Mouse (Mus musculus) embryonic facial prominence, embryonic 14.5 days (tissue): ENCODE results near the gene Pcolce2. TPM values are rescaled to one million over a fixed set of nuclear protein-coding genes. Genes with fewer than 3 reads are reported as not detected.
A peak's percentile ranks its signal among the peaks of the same experiment; 100 is the strongest.

Experiments
- ATAC-seq: fragments of 200-750 bp; cut with Nextera tagmentation; 2 replicates; pipeline ENCODE4 v1.8.0; 2017; ENCODE audit warnings: low read depth, moderate number of reproducible peaks, moderate TSS enrichment
- DNase-seq: peaks from one replicate; pipeline ENCODE4 v3.0.0-alpha.2; 2015; ENCODE audit warnings: low spot score
- H3K27ac ChIP-seq: fragments of 300-500 bp; sonication (generic); replicated peaks from 2 replicates; pipeline ENCODE4 v1.5.1; 2014; ENCODE audit warnings: low read depth, mild to moderate bottlenecking, low read length, moderate library complexity
- H3K27me3 ChIP-seq: fragments of 300-500 bp; sonication (generic); replicated peaks from 2 replicates; pipeline ENCODE4 v1.6.1; 2014; ENCODE audit warnings: low read length; ENCODE audit not compliant: control insufficient read depth, insufficient read depth
- H3K36me3 ChIP-seq: fragments of 300-500 bp; sonication (generic); 2 replicates; pipeline ENCODE4 v1.6.1; 2014; ENCODE audit warnings: low read length, mixed read lengths; ENCODE audit not compliant: control insufficient read depth, insufficient read depth
- H3K4me1 ChIP-seq: fragments of 300-500 bp; sonication (generic); 2 replicates; pipeline ENCODE4 v1.6.1; 2014; ENCODE audit warnings: antibody characterized with exemption, low read length; ENCODE audit not compliant: control insufficient read depth, insufficient read depth
- H3K4me2 ChIP-seq: fragments of 300-500 bp; sonication (generic); 2 replicates; pipeline ENCODE4 v1.6.1; 2014; ENCODE audit warnings: low read depth, mild to moderate bottlenecking, low read length, moderate library complexity, mixed read lengths
- H3K4me3 ChIP-seq: fragments of 300-500 bp; sonication (generic); 2 replicates; pipeline ENCODE4 v1.5.1; 2014; ENCODE audit warnings: low read depth, mild to moderate bottlenecking, low read length
- H3K9ac ChIP-seq: fragments of 300-500 bp; sonication (generic); 2 replicates; pipeline ENCODE4 v1.6.1; 2014; ENCODE audit warnings: low read depth, mild to moderate bottlenecking, low read length, moderate library complexity, mixed read lengths
- H3K9me3 ChIP-seq: fragments of 300-500 bp; sonication (generic); 2 replicates; pipeline ENCODE4 v1.6.1; 2016; ENCODE audit warnings: low read length; ENCODE audit not compliant: control insufficient read depth
- WGBS: fragments of 180-500 bp; shearing (Covaris S2); extraction: QIAGEN DNeasy Blood & Tissue Kit; methylation state at CpG from one replicate; pipeline ENCODE4 v1.1.7; 2014; 5-methylcytosine and 5-hydroxymethylcytosine counted together
- polyA plus RNA-seq: library from polyadenylated mRNA; unstranded; fragments of >200 nt; fragmentation: Nextera tagmentation; extraction: Ambion mirVana; gene quantifications from 2 replicates; pipeline ENCODE4 v1.2.1, GENCODE M21; 2014

The Pcolce2 gene
- polyA plus RNA-seq, 1 experiment from 2014 or later: 13.5 TPM

GRCm38 (mm10) chr9:95607196-95607595 lies 30.2 kb upstream of the Pcolce2 start:
- H3K27ac ChIP-seq: no peak overlapping the region
- H3K27me3 ChIP-seq: no peaks in the 10 kb centered on the region

GRCm38 (mm10) chr9:95612246-95612768 lies 25.1 kb upstream of the Pcolce2 start:
- Histone ChIP-seq H3K27ac (no peak overlapping the region), H3K9me3 (no peaks in the 10 kb centered on the region), H3K4me3 (no peak overlapping the region), H3K4me1 (no peaks in the 10 kb centered on the region), H3K36me3 (no peaks in the 10 kb centered on the region), H3K9ac (no peak overlapping the region), H3K27me3 (no peaks in the 10 kb centered on the region), H3K4me2 (no peak overlapping the region)
- ATAC-seq (no peak), DNase-seq (no peak)
- WGBS: 76% methylated on average over 8 of the region's 8 CpGs

More at GRCm38 (mm10) chr9:95607196-95607595, 30.2 kb upstream of the Pcolce2 start:
- 69% methylated on average over 5 of the region's 5 CpGs for WGBS
- DNase-seq: no peak
- no peak for ATAC-seq
- H3K36me3 ChIP-seq: no peaks in the 10 kb centered on the region
- H3K4me3 ChIP-seq: no peak overlapping the region
- no peak overlapping the region for H3K9ac ChIP-seq
- H3K4me2 ChIP-seq: no peak overlapping the region
- H3K9me3 ChIP-seq: no peaks in the 10 kb centered on the region
- no peaks in the 10 kb centered on the region for H3K4me1 ChIP-seq

GRCm38 (mm10) chr9:95613426-95614127 lies 23.8 kb upstream of the Pcolce2 start:
- DNase-seq (no peak), ATAC-seq (no peak)
- no peak overlapping the region for H3K9ac ChIP-seq
- no peak overlapping the region for H3K4me3 ChIP-seq
- H3K36me3 ChIP-seq: no peaks in the 10 kb centered on the region
- H3K27ac ChIP-seq: no peak overlapping the region
- no peaks in the 10 kb centered on the region for H3K4me1 ChIP-seq
- 21% methylated on average over 7 of the region's 9 CpGs for WGBS
- peak overlapping the region; percentile 32 for H3K4me2 ChIP-seq
- H3K27me3 ChIP-seq: no peaks in the 10 kb centered on the region
- H3K9me3 ChIP-seq: no peaks in the 10 kb centered on the region

DNA sequence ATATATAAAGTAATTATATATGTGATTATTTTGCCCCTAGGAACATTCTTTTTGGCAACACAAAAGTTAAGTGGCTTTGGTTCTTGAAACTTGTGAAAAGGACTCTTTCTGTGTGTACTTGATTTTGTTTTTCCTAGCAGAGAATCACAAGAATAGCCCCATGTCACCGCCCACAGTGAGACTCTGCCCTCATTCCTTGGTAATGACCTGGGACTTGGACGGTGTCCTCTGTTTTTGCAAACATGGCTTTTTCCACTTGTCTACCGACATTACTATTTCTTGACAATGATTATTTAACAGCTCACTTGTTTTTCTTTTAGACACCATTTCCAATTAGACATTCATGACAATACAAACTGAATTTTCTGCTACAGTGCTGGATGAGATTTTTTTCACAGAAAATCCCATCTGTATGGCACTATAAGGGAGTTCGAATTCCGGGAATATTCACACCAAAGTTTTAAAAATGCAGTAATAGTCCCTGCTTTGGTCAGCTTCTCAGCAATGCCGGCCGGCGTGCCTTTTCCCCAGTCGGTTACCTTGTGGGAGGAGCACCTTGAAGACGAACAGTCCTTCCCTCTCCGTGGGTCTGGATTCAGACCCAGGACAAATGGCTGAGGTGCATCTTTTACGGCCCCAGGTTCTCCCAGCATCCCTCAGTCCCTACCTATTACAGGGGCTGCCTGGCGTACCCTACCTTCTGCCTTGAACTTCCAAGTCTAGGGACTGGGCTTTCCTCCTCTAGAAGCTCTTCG lies 22.4 kb upstream of the Pcolce2 start:
- Histone ChIP-seq H3K4me3 (no peak overlapping the region), H3K4me2 (no peak overlapping the region), H3K4me1 (no peaks in the 10 kb centered on the region), H3K9ac (no peak overlapping the region), H3K27me3 (no peaks in the 10 kb centered on the region), H3K36me3 (no peaks in the 10 kb centered on the region), H3K9me3 (no peaks in the 10 kb centered on the region), H3K27ac (no peak overlapping the region)
- DNase-seq (no peak), ATAC-seq (no peak)
- WGBS: 78% methylated on average over 14 of the region's 14 CpGs

DNA sequence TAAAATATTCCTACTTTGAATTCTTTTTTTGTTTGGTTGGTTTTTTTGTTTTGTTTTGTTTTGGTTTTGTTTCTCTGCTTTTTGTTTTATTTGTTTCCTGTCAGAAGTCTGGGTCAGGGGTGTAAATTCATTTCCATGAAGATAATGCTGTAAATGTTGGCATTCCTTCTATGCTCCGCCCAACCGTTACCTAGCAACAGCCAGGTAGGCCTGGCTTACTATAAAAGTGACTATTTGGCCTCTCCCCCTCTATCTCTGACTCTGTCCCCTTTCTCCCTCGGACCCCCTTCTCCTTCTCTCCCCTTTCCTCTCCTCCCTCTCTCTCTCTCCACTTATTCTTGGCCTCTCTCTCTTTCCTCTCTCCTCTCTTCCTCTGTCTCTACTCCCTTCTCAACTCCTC lies 21.4 kb upstream of the Pcolce2 start:
- ATAC-seq: no peak
- Histone ChIP-seq H3K4me1 (no peaks in the 10 kb centered on the region), H3K27me3 (no peaks in the 10 kb centered on the region), H3K9me3 (no peaks in the 10 kb centered on the region), H3K4me2 (no peak overlapping the region), H3K27ac (no peak overlapping the region), H3K9ac (no peak overlapping the region), H3K4me3 (no peak overlapping the region), H3K36me3 (no peaks in the 10 kb centered on the region)
- DNase-seq: no peak
- WGBS: 79% methylated on average over 3 of the region's 3 CpGs

- no peak for ATAC-seq
These were observed 18.8 kb upstream of the Pcolce2 start for GRCm38 (mm10) chr9:95618572-95618971.

DNA sequence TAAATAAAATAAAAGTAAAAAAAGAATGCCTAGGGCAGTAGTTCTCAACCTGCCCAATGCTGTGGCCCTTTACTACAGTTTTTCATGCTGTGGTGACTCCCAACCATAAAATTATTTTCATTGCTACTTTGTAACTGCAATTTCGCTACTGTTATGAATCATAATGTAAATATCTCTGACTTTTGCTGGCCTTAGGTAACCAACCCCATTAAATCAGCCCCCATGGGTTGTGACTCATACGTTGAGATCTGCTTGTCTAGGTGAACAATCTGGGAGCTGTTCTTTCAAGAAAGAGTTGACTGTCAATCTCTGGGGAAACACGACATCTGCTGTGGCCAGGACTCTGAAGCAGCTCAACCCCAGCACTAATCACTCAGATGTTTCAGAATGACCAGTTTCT lies 13.3 kb upstream of the Pcolce2 start:
- Histone ChIP-seq H3K4me3 (no peak overlapping the region), H3K4me2 (no peak overlapping the region), H3K27me3 (no peaks in the 10 kb centered on the region), H3K4me1 (no peaks in the 10 kb centered on the region), H3K9ac (no peak overlapping the region), H3K36me3 (no peaks in the 10 kb centered on the region), H3K9me3 (no peaks in the 10 kb centered on the region), H3K27ac (no peak overlapping the region)
- 81% methylated on average over 3 of the region's 3 CpGs for WGBS
- DNase-seq (no peak), ATAC-seq (no peak)

More at GRCm38 (mm10) chr9:95618572-95618971, 18.8 kb upstream of the Pcolce2 start:
- Histone ChIP-seq H3K9me3 (no peaks in the 10 kb centered on the region), H3K36me3 (no peaks in the 10 kb centered on the region), H3K27ac (no peak overlapping the region), H3K9ac (no peak overlapping the region), H3K27me3 (no peaks in the 10 kb centered on the region), H3K4me3 (no peak overlapping the region), H3K4me2 (no peak overlapping the region), H3K4me1 (no peaks in the 10 kb centered on the region)
- WGBS: 88% methylated on average over 1 of the region's 1 CpGs
- DNase-seq: no peak

DNA sequence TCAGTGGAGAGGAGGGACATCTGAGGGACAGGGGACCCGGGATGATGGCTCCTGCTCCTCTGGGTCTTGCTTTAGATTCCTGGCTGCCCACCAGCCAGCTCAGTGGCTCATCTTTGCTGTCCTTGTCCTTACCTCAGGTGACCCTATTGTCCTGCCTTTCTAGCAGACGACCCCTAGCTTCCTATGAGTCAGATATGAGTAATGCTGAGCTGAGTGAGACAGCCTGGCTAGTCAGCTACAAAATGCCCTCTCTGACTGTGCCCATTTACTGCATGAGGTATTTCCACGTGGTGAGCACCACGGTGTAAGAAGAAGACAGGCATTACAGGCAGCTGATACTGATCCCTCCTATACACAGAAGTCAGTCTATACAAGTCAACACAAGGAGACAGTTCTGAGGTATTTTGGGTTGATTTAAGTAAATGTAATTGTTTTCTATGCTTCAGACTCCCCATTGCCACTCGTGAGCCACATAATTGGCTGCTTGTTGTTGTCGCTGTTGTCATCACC lies 8.9 kb upstream of the Pcolce2 start:
- H3K9ac ChIP-seq: no peak overlapping the region
- no peak for DNase-seq
- H3K4me1 ChIP-seq: no peaks in the 10 kb centered on the region
- no peak overlapping the region for H3K4me2 ChIP-seq
- H3K4me3 ChIP-seq: no peak overlapping the region
- no peaks in the 10 kb centered on the region for H3K36me3 ChIP-seq
- no peaks in the 10 kb centered on the region for H3K9me3 ChIP-seq
- ATAC-seq: no peak
- 81% methylated on average over 6 of the region's 6 CpGs for whole genome bisulfite sequencing
- no peak overlapping the region for H3K27ac ChIP-seq
- no peaks in the 10 kb centered on the region for H3K27me3 ChIP-seq
